Mouse (Mus musculus) lung, postnatal 0 days (tissue): ENCODE measurements around the gene Lbr.

Experiments used
- CTCF ChIP-seq: IDR thresholded peaks from 2 replicates; pipeline ENCODE4 v1.5.1; 2016; ENCODE audit warnings: antibody characterized with exemption, mild to moderate bottlenecking
- EP300 ChIP-seq: IDR thresholded peaks from 2 replicates; pipeline ENCODE4 v1.6.1; 2016; ENCODE audit warnings: antibody characterized with exemption, mild to moderate bottlenecking, control low read depth

DNA sequence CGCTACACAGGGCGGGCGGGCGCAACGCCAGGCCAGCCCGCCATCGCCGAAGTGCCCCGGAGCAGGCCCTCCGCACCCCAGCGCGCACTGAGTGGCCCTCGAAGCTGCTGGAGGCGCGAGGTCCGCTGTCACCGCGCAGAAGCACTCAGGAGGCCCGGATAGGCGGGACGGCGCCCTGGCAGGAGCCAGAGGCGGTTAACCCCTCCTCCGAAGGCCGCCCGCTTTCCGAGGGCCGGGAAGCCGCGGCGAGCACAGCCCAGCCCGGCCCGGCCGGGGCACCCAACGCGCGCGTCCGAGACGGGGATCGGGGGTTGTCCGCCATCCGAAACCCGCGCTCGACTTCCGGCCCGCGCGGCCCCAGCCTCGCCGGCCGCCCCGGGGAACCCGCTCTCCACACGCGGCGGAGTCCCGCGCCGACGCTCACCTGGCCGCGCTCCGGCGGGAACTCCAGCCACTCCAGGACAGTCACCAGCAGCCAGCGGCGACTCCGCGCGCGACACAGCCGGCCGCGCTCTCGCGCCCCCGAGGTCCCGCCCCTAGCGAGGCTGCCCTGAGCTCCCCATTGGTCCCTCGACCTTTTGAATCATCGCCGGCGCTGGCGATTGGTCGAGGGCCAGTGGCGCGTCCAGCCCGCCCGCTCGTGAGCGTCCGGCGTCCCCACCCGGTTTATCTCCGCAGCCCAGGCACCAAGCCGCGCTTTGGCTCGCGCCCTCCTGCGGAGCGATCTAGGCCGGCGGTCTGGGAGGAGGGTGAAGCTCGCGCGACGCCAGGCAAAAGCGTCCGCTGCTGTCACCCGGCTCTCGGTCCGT lies 778 bp downstream of the Lbr start:
- TF ChIP-seq EP300, result no peak
- TF ChIP-seq CTCF, result peak; percentile 67
